Mouse (Mus musculus) ES-E14 (cell line): Measurements from ENCODE around the gene Ghrl. TPM values are rescaled to one million over a fixed set of nuclear protein-coding genes. Genes with fewer than 3 reads are reported as not detected.

ENCODE experiments used
- DNase-seq: peaks from one replicate; pipeline ENCODE4 v3.0.0-alpha.2; 2013; ENCODE audit warnings: low read depth, low spot score
- H3K27ac ChIP-seq: 2 replicates; pipeline ENCODE4 v1.5.1; 2012; ENCODE audit warnings: low read depth, mild to moderate bottlenecking, low read length, moderate library complexity, mixed read lengths; ENCODE audit not compliant: poor library complexity, insufficient read depth, severe bottlenecking
- H3K36me3 ChIP-seq: 2 replicates; pipeline ENCODE4 v1.6.1; 2012; ENCODE audit warnings: mild to moderate bottlenecking, low read length, moderate library complexity, mixed read lengths; ENCODE audit not compliant: control insufficient read depth, poor library complexity, insufficient read depth, severe bottlenecking
- H3K4me1 ChIP-seq, 2 experiments: fragments of 150-350 bp in 1 of 2; sonication (generic) in 1 of 2; 2 replicates each; pipeline ENCODE4 v1.6.1; 2012; ENCODE audit warnings: low read length in 2 of 2, mild to moderate bottlenecking in 1 of 2, mixed read lengths in 1 of 2; ENCODE audit not compliant: control insufficient read depth in 2 of 2, insufficient read depth in 2 of 2, poor library complexity in 1 of 2
- H3K4me3 ChIP-seq, 2 experiments: fragments of 150-350 bp in 1 of 2; sonication (generic) in 1 of 2; 2 replicates each; pipeline ENCODE4 v1.5.1; 2012; ENCODE audit warnings: low read length in 2 of 2, low read depth in 1 of 2, mild to moderate bottlenecking in 1 of 2, mixed read lengths in 1 of 2; ENCODE audit not compliant: insufficient read depth in 1 of 2, poor library complexity in 1 of 2, severe bottlenecking in 1 of 2
- H3K9ac ChIP-seq: 2 replicates; pipeline ENCODE4 v1.6.1; 2012; ENCODE audit warnings: low read depth, mild to moderate bottlenecking, low read length, mixed read lengths; ENCODE audit not compliant: poor library complexity, insufficient read depth, severe bottlenecking
- H3K9me3 ChIP-seq: fragments of 150-350 bp; sonication (generic); 2 replicates; pipeline ENCODE4 v1.6.1; 2012; ENCODE audit warnings: low read depth, mild to moderate bottlenecking, low read length; ENCODE audit not compliant: control insufficient read depth, insufficient read depth
- CHD2 ChIP-seq: IDR thresholded peaks from 2 replicates; pipeline ENCODE4 v1.6.1; 2014; ENCODE audit warnings: mild to moderate bottlenecking, low read depth, low read length, inconsistent platforms
- HCFC1 ChIP-seq: IDR thresholded peaks from 2 replicates; pipeline ENCODE4 v1.6.1; 2012; ENCODE audit warnings: low read length, inconsistent platforms, borderline replicate concordance; ENCODE audit not compliant: insufficient read depth
- MAFK ChIP-seq: IDR thresholded peaks from 2 replicates; pipeline ENCODE4 v1.6.1; 2014; ENCODE audit warnings: mild to moderate bottlenecking, low read depth, low read length, inconsistent platforms; ENCODE audit not compliant: insufficient read depth
- ZC3H11A ChIP-seq: IDR thresholded peaks from 2 replicates; pipeline ENCODE4 v1.6.1; 2012; ENCODE audit warnings: low read depth, mild to moderate bottlenecking, inconsistent platforms, low read length, borderline replicate concordance
- ZNF384 ChIP-seq: IDR thresholded peaks from 2 replicates; pipeline ENCODE4 v1.6.1; 2012; ENCODE audit warnings: low read depth, low read length, inconsistent platforms
- in situ Hi-C, 2 experiments: fragments of 600-800 bp; cut with MboI; formaldehyde crosslinking; loops; one replicate each; pipeline ENCODE4 v1.15.1; 2025; ENCODE audit warnings: low sequenced_read_pairs in 2 of 2, inconsistent platforms in 1 of 2; ENCODE audit not compliant: unreplicated experiment in 2 of 2
- total RNA-seq: library from RNA; depleted of rRNA; stranded (reverse); fragments of 300-350 nt; gene quantifications from 2 replicates; pipeline ENCODE4 v1.2.3, GENCODE M21; 2012

Gene Ghrl
- total RNA-seq, 1 experiment, result 2.3 TPM

- peak overlapping the region; percentile 68 for H3K9ac ChIP-seq
- DNase-seq, result peak; percentile 33
- in situ Hi-C loops, result no loop called here
- H3K4me1 ChIP-seq, result peaks cover 0 to 9% of the 10 kb centered on the region in 2 experiments; a peak in 2 of 4 replicates
- H3K27ac ChIP-seq, result no peak overlapping the region
- no peak for TF ChIP-seq CHD2
- H3K9me3 ChIP-seq, result no peaks in the 10 kb centered on the region
- H3K4me3 ChIP-seq, result peak overlapping the region; percentile 49 to 54
- H3K36me3 ChIP-seq, result no peaks in the 10 kb centered on the region
Observed at GRCm38 (mm10) chr6:113748351-113748750, 28.7 kb upstream of the Ghrl start.

GRCm38 (mm10) chr6:113747284-113747683 is 27.6 kb upstream of the Ghrl start:
- Histone ChIP-seq H3K4me3 (no peak overlapping the region), H3K9ac (no peak overlapping the region), H3K4me1 (peaks cover 0 to 9% of the 10 kb centered on the region in 2 experiments; a peak in 2 of 4 replicates), H3K9me3 (no peaks in the 10 kb centered on the region), H3K27ac (no peak overlapping the region), H3K36me3 (no peaks in the 10 kb centered on the region)
- in situ Hi-C loops, result no loop called here
- DNase-seq, result no peak
- TF ChIP-seq ZC3H11A (no peak), CHD2 (no peak), MAFK (no peak), ZNF384 (no peak), HCFC1 (no peak)

- Histone ChIP-seq H3K27ac (no peak overlapping the region), H3K9ac (no peak overlapping the region), H3K4me1 (peaks cover 0 to 9% of the 10 kb centered on the region in 2 experiments; a peak in 2 of 4 replicates), H3K36me3 (no peaks in the 10 kb centered on the region), H3K9me3 (no peaks in the 10 kb centered on the region), H3K4me3 (no peak overlapping the region)
- no peak for DNase-seq
- in situ Hi-C loops, result no loop called here
- no peak for TF ChIP-seq CHD2
- TF ChIP-seq ZNF384, result no peak
- TF ChIP-seq ZC3H11A, result no peak
- no peak for TF ChIP-seq MAFK
- TF ChIP-seq HCFC1, result no peak
Observed at GRCm38 (mm10) chr6:113745117-113745516, 25.4 kb upstream of the Ghrl start.

- TF ChIP-seq ZC3H11A, result no peak
- TF ChIP-seq ZNF384, result no peak
- no peak for TF ChIP-seq HCFC1
- TF ChIP-seq CHD2, result no peak
- no peak for TF ChIP-seq MAFK
Observed at GRCm38 (mm10) chr6:113743111-113743510, 23.4 kb upstream of the Ghrl start.

GRCm38 (mm10) chr6:113742321-113742720 is 22.6 kb upstream of the Ghrl start:
- H3K27ac ChIP-seq, result no peak overlapping the region
- no peak overlapping the region for H3K9ac ChIP-seq
- H3K4me3 ChIP-seq, result no peak overlapping the region
- DNase-seq, result no peak
- H3K4me1 ChIP-seq, result peaks cover 0 to 3% of the 10 kb centered on the region in 2 experiments; a peak in 1 of 4 replicates
- H3K9me3 ChIP-seq, result no peaks in the 10 kb centered on the region
- TF ChIP-seq ZC3H11A (no peak), MAFK (no peak), HCFC1 (no peak), ZNF384 (no peak), CHD2 (no peak)
- in situ Hi-C loops, result no loop called here
- no peaks in the 10 kb centered on the region; the same call in 1 of the 2 replicates for H3K36me3 ChIP-seq

More at GRCm38 (mm10) chr6:113743111-113743510, 23.4 kb upstream of the Ghrl start:
- DNase-seq, result no peak
- in situ Hi-C loops, result no loop called here
- H3K4me3 ChIP-seq, result no peak overlapping the region
- H3K36me3 ChIP-seq, result no peaks in the 10 kb centered on the region
- H3K27ac ChIP-seq, result no peak overlapping the region
- no peaks in the 10 kb centered on the region for H3K9me3 ChIP-seq
- H3K9ac ChIP-seq, result no peak overlapping the region
- H3K4me1 ChIP-seq, result peaks cover 0 to 3% of the 10 kb centered on the region in 2 experiments; a peak in 1 of 4 replicates
